Mouse (Mus musculus): Measurements from ENCODE around the gene Gcnt7. TPM values are rescaled to one million over a fixed set of nuclear protein-coding genes. Genes with fewer than 3 reads are reported as not detected.

The Gcnt7 gene
- total RNA-seq, 2 experiments from 2014 or later, result not detected

DNA sequence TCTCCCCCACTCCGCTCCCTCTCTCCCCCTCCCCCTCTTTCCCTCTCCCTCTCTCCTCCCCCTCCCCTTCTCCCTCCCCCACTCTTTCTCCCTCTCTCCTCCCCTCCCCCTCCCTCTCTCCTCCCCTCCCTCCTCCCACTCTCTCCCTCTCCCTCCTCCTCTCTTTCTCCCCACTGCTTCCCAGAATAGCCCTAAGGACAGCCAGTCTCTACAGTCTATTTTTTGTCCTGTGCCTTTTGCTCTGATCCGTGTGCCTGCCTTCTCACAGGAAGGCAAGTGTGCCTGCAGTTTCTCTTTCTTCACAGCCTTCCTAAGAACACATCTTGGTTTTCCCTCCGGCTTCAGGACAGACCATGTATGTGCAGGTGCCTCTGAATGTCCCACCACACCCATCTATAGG is 19.0 kb upstream of the Gcnt7 start:
- H3K4me3 ChIP-seq, result peak overlapping the region; percentile 67
- no peak for TF ChIP-seq CTCF (IDR thresholded peaks at IDR 0.05)
- DNase-seq, result no peak
- H3K27ac ChIP-seq, result peak overlapping the region; percentile 91
- intact Hi-C loops (cut with DNase I), result loop anchor here (2.0 to 10.0 kb wide), 2 partner anchors 23 to 607 kb away; no protein-coding TSS in a partner anchor

DNA sequence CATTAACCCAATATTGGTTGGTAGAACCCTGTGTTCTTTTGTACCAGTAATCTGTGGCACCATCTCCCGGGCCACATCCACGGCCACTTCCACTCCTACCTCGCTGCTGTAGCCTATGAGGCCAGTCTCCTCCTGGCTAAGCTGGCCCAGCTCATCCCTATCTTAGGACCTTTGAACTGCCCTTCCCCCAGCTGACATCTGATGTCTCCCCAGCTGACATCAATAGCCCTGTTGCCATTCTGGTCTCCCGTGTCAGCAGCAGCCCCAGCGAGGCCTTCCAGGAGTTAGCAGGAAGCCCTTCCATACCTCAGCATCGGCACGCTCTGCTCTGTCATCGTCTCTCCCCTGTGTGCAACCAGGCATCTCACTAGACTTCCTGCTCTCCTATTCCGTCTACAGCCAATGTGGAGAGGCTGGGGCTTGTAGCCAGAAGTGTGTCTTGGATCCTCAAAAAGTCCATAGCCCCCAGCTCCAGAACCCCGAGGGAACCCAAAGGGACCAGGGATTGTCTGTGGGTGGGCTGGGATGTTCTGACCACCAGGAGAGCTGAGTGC is 18.4 kb upstream of the Gcnt7 start:
- TF ChIP-seq CTCF (IDR thresholded peaks at IDR 0.05), result no peak
- H3K27ac ChIP-seq, result peak overlapping the region; percentile 91
- peak; percentile 77 for DNase-seq
- intact Hi-C loops (cut with DNase I), result loop anchor here (2.0 to 10.0 kb wide), 2 partner anchors 24 to 608 kb away; no protein-coding TSS in a partner anchor
- peak overlapping the region; percentile 52 for H3K4me3 ChIP-seq

DNA sequence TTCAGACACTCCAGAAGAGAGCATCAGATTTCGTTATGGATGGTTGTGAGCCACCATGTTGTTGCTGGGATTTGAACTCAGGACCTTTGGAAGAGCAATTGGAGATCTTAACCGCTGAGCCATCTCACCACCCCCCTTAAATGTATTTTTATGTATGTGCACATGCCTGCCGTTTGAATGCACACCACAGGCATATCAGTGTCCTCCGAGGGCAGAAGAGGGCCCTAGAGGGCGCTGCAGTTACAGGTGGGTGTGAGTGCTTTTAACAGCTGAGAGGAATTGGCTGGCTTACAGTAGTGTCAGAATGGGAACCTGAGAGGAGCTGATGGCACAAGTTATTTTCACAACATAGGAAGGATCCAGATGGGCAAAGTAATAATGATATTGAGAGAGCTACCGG is 16.6 kb upstream of the Gcnt7 start:
- H3K4me3 ChIP-seq, result no peak overlapping the region
- H3K27ac ChIP-seq, result peak overlapping the region; percentile 91
- intact Hi-C loops (cut with DNase I), result loop anchor here (10.0 kb wide), 1 partner anchor 610 kb away; no protein-coding TSS in a partner anchor
- TF ChIP-seq CTCF (IDR thresholded peaks at IDR 0.05), result peak; percentile 56
- DNase-seq, result peak; percentile 70

DNA sequence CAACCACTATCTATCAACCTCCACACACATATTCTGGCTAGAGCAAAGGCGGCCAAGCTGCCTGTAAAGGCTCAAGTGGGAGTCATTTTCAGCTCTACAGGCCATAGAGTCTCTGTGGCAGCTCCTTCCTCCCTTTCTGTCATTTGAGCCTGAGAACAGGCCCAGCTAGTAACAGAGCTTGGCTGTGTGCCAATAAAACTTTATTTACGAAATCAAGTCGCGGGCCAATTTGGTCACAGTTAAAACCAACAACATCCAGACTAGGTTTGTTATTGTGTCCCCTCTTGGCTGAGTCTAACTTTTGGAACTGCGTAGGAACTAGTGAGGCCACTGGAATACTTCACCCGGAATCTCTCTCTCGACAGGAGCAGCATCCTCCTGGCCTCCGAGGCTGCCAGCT is 15.2 kb upstream of the Gcnt7 start:
- intact Hi-C loops (cut with DNase I), result loop anchor here (10.0 kb wide), 1 partner anchor 611 kb away; no protein-coding TSS in a partner anchor
- H3K27ac ChIP-seq, result peak overlapping the region; percentile 91
- no peak for TF ChIP-seq CTCF (IDR thresholded peaks at IDR 0.05)
- no peak for DNase-seq
- no peak overlapping the region for H3K4me3 ChIP-seq

DNA sequence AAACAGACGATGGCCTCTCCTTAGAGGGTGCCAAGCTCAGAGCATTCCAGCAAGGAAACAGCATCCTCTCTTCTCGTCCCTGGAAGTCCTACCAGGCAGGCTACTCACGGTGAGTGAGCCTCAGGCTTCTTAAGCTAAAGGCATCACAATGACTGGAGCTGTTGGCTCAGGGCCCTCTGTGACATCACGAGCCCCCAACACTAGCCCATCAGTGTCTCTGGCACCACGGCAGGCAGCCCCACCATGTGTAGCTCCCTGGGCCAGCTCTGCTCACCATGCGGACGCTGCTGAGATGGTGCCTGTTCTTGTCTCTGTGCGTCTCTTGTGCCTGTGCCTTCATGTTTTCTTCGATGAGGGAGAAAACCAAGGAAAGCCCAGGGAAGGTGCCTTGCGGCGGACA is 13.9 kb upstream of the Gcnt7 start, which contains the start of gene Fam209:
Gene Fam209 (plus strand): TSS at position 203 of the 400 bp plus-strand sequence.
- intact Hi-C loops (cut with DNase I), result loop anchor here (10.0 kb wide), 1 partner anchor 612 kb away; no protein-coding TSS in a partner anchor
- peak within 1 kb of the TSS; percentile 91 for H3K27ac ChIP-seq
- TF ChIP-seq CTCF (IDR thresholded peaks at IDR 0.05), result no peak

DNA sequence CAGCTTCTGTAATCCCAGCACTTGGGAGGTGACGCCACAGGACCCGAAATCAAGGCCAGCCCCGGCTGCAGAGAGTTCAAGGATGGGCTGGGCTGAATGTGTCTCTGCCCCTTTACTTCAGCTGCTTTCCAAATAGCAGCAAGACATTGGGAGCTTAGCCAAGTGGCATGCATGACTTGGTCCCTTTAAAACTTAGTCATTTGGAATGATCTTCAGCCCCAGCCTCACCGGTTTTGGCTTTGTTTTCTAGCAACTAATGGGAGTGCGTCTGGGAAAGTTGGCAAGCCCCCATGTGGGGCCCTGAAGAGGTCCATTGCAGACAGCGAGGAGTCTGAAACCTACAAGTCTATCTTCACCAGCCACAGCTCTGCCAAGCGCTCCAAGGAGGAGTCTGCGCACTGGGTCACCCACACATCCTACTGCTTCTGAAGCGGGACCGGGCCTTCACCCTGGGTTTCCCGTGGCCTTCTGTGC is 10.0 kb upstream of the Gcnt7 start:
- no peak for TF ChIP-seq CTCF (IDR thresholded peaks at IDR 0.05)
- no peak for DNase-seq
- Histone ChIP-seq H3K4me3 (no peak overlapping the region), H3K27ac (no peak overlapping the region)
- intact Hi-C loops (cut with DNase I), result no loop called here

More for the DNA sequence above, 13.9 kb upstream of the Gcnt7 start, which contains the start of gene Fam209:
- no peak within 1 kb of the TSS for H3K4me3 ChIP-seq
- DNase-seq, result no peak

DNA sequence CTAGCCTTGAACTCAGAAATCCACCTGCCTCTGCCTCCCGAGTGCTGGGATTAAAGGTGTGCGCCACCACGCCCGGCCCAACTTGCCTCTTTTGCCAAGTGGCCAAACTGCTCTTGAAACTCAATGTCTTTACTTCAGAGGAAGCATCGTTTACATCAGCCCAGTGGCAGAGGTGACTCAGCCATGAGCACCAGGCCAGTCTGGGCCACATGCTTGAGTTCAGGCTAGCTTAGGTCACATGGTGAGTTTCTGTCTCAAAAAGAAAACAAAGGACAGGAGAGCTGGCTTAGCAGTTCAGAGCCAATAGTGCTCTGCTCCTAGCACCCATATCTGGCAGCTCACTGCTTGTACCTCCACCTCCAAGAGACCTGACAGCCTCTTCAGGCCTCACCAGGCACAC is 8.8 kb upstream of the Gcnt7 start:
- H3K4me3 ChIP-seq, result no peak overlapping the region
- no peak for DNase-seq
- TF ChIP-seq CTCF (IDR thresholded peaks at IDR 0.05), result no peak
- intact Hi-C loops (cut with DNase I), result no loop called here
- H3K27ac ChIP-seq, result no peak overlapping the region

DNA sequence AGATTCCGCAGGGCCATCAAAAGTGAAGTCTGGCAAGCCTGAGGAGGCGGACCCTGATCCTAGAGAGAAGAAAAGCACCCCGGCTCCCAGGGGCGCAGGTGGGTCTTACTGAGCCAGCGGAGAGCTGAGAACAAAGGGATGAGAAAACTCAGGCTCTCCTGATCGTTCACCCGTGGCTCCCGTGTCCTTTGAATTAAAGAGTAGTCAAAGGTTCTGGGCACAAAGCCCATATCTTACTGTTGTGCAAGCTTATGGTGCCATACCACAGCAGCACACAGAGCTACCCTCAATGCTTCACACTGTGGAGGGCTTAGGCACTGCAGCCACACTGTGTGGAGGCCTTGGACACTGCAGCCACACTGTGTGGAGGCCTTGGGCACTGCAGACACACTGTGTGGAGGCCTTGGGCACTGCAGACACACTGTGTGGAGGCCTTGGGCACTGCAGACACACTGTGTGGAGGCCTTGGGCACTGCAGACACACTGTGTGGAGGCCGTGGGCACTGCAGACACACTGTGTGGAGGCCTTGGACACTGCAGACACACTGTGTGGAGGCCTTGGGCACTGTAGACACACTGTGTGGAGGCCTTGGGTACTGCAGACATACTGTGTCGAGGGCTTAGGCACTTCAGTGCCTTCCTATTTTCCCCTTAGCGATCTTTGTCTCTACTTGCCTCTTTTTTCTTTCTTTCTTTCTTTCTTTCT is 8.2 kb upstream of the Gcnt7 start:
- DNase-seq, result no peak
- TF ChIP-seq CTCF (IDR thresholded peaks at IDR 0.05), result no peak
- Histone ChIP-seq H3K27ac (no peak overlapping the region), H3K4me3 (no peak overlapping the region)
- intact Hi-C loops (cut with DNase I), result no loop called here

DNA sequence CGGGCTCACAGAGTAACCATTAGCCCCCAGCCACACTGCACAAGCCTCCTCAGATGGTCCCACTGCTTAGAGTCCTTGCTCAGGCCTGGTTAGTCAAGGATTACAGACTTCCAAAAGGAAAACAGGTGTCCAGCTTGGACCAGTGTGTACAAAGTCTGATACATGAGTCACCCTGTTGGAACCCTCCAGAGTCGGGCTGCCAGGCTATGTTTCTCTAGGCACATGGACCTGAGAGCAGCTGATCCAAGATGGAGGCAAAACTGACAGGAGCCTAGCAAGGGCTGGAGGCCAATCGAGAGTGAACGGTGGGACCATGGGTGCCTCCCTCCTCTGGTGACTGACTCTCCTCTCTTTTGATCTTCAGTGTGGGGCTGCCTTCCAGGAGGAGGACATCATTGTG is 4.4 kb upstream of the Gcnt7 start:
- no peak for TF ChIP-seq CTCF (IDR thresholded peaks at IDR 0.05)
- Histone ChIP-seq H3K27ac (peak overlapping the region; percentile 69), H3K4me3 (no peak overlapping the region)
- DNase-seq, result peak; percentile 51
- intact Hi-C loops (cut with DNase I), result no loop called here

DNA sequence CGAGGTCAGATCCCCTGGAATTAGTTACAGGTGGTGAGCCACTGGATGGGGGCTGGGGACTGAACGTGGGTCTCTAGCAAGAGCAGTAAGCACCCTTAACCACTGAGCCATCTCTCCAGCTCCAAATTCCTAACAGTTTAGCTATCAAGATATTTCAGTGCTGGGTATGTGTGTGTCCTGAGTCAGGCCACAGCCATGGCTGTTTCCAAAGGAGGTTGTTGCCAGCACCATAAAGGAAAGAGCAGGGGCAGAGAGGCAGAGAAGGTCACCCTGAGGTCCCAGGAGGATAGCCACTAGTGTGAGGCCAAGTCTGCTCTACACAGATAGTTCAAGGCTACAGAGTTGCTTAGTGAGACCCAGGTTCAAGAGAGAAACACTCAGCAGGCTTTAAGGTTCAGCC is 2.3 kb upstream of the Gcnt7 start:
- no peak for TF ChIP-seq CTCF (IDR thresholded peaks at IDR 0.05)
- Histone ChIP-seq H3K27ac (peak overlapping the region; percentile 38; the same call in 1 of the 2 replicates), H3K4me3 (no peak overlapping the region)
- no peak for DNase-seq
- intact Hi-C loops (cut with DNase I), result no loop called here

DNA sequence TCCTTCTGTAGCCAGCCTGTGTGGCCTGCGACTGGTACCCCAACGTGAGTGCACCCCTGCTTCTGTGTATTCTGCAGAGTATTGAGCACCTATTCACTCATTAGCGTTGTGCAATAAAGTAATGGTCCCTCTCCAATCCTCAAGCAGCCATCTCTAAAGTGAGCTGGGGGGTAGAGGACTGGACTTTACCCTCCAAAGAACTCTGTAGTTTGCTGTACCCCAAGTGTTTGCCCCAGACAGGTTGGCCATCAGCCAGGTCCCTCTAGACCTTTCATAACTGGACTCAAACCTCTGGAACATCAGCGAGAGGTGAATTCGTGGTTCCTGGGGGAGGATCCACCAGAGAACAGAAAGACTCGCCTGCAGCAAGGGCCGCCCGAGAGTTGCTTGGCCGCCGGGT is 5.9 kb downstream of the Gcnt7 start:
- intact Hi-C loops (cut with DNase I), result no loop called here
- Histone ChIP-seq H3K27ac (no peak overlapping the region), H3K4me3 (no peak overlapping the region)
- TF ChIP-seq CTCF (IDR thresholded peaks at IDR 0.05), result no peak
- no peak for DNase-seq

DNA sequence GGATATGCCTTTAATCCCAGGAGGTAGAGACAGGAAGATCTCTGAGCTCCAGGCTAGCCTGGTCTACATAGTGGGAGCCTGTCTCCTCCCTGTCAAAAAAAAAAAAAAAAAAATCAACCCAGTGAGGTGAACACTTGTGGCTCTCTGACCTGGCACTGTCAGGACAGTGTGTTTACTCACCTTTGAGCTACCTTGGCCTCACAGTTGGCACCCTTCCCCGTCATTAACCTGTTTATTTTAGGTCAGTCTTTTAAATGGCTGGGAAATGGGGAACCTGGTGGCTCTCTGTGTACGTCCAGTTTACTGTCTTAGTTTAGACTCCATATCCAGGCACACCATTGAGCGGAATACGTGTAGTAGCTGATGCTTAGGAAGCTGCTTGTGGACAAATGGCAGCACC is 6.4 kb downstream of the Gcnt7 start:
- no peak for TF ChIP-seq CTCF (IDR thresholded peaks at IDR 0.05)
- intact Hi-C loops (cut with DNase I), result no loop called here
- Histone ChIP-seq H3K27ac (no peak overlapping the region), H3K4me3 (no peak overlapping the region)
- no peak for DNase-seq

DNA sequence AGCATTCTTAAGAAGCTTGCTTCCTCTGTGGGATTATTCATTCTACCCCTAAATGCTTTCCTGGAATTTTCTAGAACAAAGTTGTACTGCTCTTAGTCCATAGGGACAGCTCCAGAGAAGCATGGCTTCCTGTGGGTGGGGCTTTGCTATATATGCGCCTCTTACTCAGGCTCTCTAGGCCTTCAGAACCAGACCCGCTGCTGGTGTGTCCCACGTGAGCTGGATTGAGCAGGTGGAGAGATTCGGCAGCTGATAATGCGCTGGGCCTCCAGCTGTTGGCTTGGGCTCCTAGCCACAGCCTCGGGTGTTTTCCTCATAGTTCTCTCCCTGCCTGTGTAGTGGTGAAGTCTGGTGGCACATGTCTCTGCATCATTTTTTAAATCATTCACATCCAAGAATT is 7.8 kb downstream of the Gcnt7 start:
- intact Hi-C loops (cut with DNase I), result no loop called here
- DNase-seq, result no peak

More for the DNA sequence above, 7.8 kb downstream of the Gcnt7 start:
- no peak overlapping the region for H3K27ac ChIP-seq
- TF ChIP-seq CTCF (IDR thresholded peaks at IDR 0.05), result no peak
- no peak overlapping the region for H3K4me3 ChIP-seq
